ENCODE assay signal across 15 mouse cellular contexts in the genomic region with DNA sequence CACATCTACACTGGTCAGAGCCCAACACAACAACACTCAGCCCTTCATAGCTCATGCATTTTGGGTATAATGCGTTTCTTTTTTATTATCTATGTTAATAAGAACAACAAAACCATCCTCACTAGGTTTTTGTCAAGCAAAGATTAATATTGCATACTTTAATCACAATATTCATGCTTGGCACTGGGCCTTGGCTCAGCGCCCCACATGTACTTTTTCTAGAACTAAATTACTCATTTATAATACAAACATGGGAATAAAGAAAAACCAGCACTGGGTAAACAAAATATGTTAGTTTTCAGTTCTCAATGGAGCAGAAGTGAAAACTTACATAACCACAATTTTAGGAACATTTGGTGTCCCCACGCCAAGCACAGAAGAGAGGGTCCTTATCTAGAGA.
DNase-seq lines count a peak whose midpoint lies in the region; ATAC-seq and TF ChIP-seq lines count a peak whose summit lies in the region.
"Had no signal": no experiment of that assay in that cellular context is flagged by ENCODE, and none has a peak within 500 bp of the region (broad histone marks: within the 10 kb centered on the region; RNA-seq: fewer than 3 reads in every experiment).

No protein-coding gene starts in this region.

- peak; percentile 18 for DNase-seq in kidney, adult 2 months
- no peak for DNase-seq in kidney, adult 11 months
- peak; percentile 64 for DNase-seq in lung, embryonic 14.5 days
- no peak for DNase-seq in lung, adult 18-20 months
- peak; percentile 47 for DNase-seq in urinary bladder, postnatal 14 days (ENCODE audit: low spot score)
- no peak for DNase-seq in urinary bladder, adult 2 months (ENCODE audit: low spot score)
- no peak for DNase-seq in left cerebral cortex, adult 11 months (ENCODE audit: low spot score)
- DNase-seq: cerebellum, adult 8-10 months; lung, postnatal 4 days had no signal

- no peaks in the 10 kb centered on the region for H3K27me3 ChIP-seq in kidney, adult 2 months (replicated peaks; ENCODE audit: control insufficient read depth, insufficient read depth, low read length)
- no peaks in the 10 kb centered on the region for H3K27me3 ChIP-seq in lung, embryonic 14.5 days (ENCODE audit: insufficient read depth, low read length)
- H3K27me3 ChIP-seq: embryonic facial prominence, embryonic 12.5 days; hindbrain, embryonic 12.5 days; liver, embryonic 12.5 days had no signal

- 67% methylated on average over 3 of the region's 3 CpGs for WGBS in kidney, adult 2 months
- 44% methylated on average over 3 of the region's 3 CpGs for WGBS in lung, embryonic 14.5 days

- no peaks in the 10 kb centered on the region for H3K9me3 ChIP-seq in lung, embryonic 14.5 days (ENCODE audit: low read depth, low read length)
- H3K9me3 ChIP-seq: embryonic facial prominence, embryonic 12.5 days; hindbrain, embryonic 12.5 days; liver, embryonic 12.5 days; midbrain, embryonic 10.5 days had no signal

- no peak overlapping the region for H3K9ac ChIP-seq in lung, embryonic 14.5 days
- H3K9ac ChIP-seq: embryonic facial prominence, embryonic 12.5 days; hindbrain, embryonic 12.5 days; liver, embryonic 12.5 days had no signal

- H3K4me3 ChIP-seq in kidney, adult 2 months (ENCODE audit: insufficient read depth, low read depth, low read length), result no peak overlapping the region
- H3K4me3 ChIP-seq in lung, embryonic 14.5 days (ENCODE audit: low read depth, low read length), result no peak overlapping the region
- H3K4me3 ChIP-seq: embryonic facial prominence, embryonic 12.5 days; hindbrain, embryonic 12.5 days; liver, embryonic 12.5 days; midbrain, embryonic 10.5 days had no signal

- no peaks in the 10 kb centered on the region for H3K36me3 ChIP-seq in kidney, adult 2 months (ENCODE audit: control insufficient read depth, insufficient read depth, low read length)
- no peaks in the 10 kb centered on the region for H3K36me3 ChIP-seq in lung, embryonic 14.5 days (ENCODE audit: insufficient read depth)
- H3K36me3 ChIP-seq: embryonic facial prominence, embryonic 12.5 days; hindbrain, embryonic 12.5 days; liver, embryonic 12.5 days; midbrain, embryonic 10.5 days had no signal

- H3K4me1 ChIP-seq in kidney, adult 2 months (ENCODE audit: control insufficient read depth, insufficient read depth, low read length), result no peaks in the 10 kb centered on the region
- H3K4me1 ChIP-seq in lung, embryonic 14.5 days (ENCODE audit: insufficient read depth), result no peaks in the 10 kb centered on the region
- H3K4me1 ChIP-seq: embryonic facial prominence, embryonic 12.5 days; liver, embryonic 12.5 days; midbrain, embryonic 10.5 days had no signal

- ATAC-seq in lung, embryonic 14.5 days (ENCODE audit: insufficient read depth), result peak; percentile 14; the same call in 1 of the 2 replicates
- ATAC-seq: forebrain, embryonic 16.5 days; inflammation-experienced regulatory T-cells, adult 6 months; liver, embryonic 12.5 days had no signal

- TF ChIP-seq POLR2A in kidney, adult 2 months (IDR thresholded peaks at IDR 0.05; ENCODE audit: low read depth, low read length), result no peak

- H3K27ac ChIP-seq in kidney, adult 2 months (ENCODE audit: insufficient read depth, low read depth, low read length), result no peak overlapping the region
- H3K27ac ChIP-seq in lung, embryonic 14.5 days (ENCODE audit: low read depth), result no peak overlapping the region
- H3K27ac ChIP-seq: embryonic facial prominence, embryonic 12.5 days; hindbrain, embryonic 12.5 days; liver, embryonic 12.5 days; midbrain, embryonic 10.5 days had no signal

- no peak for TF ChIP-seq CTCF in kidney, adult 2 months (conservative IDR thresholded peaks at IDR 0.05; ENCODE audit: insufficient read depth, insufficient read length, low read depth, low read length)
- no peak for TF ChIP-seq CTCF in lung, embryonic 14.5 days (IDR thresholded peaks at IDR 0.05; ENCODE audit: low read depth)

- H3K4me2 ChIP-seq in lung, embryonic 14.5 days, result no peak overlapping the region
- H3K4me2 ChIP-seq: embryonic facial prominence, embryonic 12.5 days; hindbrain, embryonic 12.5 days; liver, embryonic 12.5 days had no signal

Comparison
In these comparisons a context has a peak if more than half of its experiments do, and no peak if none do; other contexts are left out.
1. DNase-seq: peak in kidney, adult 2 months (single experiment), lung, embryonic 14.5 days (single experiment) and urinary bladder, postnatal 14 days (single experiment); none in kidney, adult 11 months (single experiment), lung, adult 18-20 months (0 of 2), urinary bladder, adult 2 months (single experiment) and left cerebral cortex, adult 11 months (single experiment).